Mouse (Mus musculus) adrenal gland, postnatal 4 days (tissue): ENCODE measurements at regions not wholly inside any gene's neighbourhood (a gene's known extent, or its start where the extent isn't known, plus 50 kb on each side); places are given as distances from the start of the nearest gene placed in this dataset.

Source experiments
- DNase-seq, 2 experiments: peaks; one replicate each; pipeline ENCODE4 v3.0.0; 2021 to 2022; ENCODE audit warnings: low spot score in 2 of 2, mixed read lengths in 2 of 2

DNA sequence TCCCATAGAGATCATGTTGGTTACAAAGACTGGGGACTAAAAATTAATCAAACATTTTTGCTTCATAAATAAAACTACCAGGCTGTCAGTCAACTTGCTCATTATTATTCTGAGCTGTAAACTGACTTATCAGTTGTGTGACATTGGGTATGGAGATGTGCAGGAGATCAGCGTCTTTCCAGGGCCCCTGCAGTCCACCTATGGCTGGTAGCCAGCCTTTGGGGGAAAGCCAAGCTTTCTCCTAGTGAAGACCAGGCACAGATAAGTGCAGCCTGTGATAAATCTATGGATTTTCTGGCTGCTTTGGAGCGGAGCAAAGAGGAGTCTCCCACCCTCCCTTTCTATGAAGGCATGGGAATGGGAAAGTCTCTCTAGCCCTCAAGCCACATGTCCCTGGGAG lies 172.0 kb upstream of the Glra1 start:
- no peak for DNase-seq

DNA sequence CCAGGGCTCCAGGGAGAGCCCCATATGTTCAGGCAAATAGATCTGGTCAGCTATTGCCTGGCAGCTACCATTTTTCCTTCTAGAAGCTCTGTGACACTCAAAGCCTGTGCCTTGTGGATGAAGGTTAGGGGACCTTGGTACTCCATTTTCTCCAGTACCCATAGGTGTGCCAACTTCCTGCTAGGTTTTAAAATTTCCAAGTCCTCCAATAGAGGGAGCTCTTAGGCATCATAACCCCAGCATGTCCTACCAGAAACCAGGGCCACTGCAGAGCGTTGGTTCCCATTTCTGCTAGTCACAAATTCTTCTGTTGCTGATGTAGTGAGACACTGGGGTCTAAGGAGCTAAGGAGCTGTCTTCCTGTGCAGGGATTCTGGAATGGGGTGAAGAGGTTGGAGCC lies 165.3 kb upstream of the Glra1 start:
- DNase-seq: no peak

DNA sequence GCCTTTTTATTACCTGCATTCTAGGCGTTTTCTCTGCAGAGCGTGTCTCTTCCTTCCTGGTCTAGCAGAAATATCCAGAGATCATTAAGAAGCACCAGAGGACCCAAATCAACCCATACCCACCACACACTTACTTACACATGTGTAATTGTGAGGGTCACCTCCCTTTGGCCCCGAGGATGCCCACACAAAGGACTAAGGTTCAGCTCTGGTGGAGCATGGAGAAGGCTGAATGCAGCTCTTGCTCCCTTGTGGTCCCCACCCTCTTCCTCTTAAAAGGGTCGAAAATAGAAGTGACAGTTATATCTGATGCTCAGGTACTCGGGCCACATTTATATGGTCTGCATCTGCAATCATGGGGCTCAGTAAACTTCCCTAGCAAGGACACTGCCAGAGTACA lies 164.5 kb upstream of the Glra1 start:
- no peak for DNase-seq

DNA sequence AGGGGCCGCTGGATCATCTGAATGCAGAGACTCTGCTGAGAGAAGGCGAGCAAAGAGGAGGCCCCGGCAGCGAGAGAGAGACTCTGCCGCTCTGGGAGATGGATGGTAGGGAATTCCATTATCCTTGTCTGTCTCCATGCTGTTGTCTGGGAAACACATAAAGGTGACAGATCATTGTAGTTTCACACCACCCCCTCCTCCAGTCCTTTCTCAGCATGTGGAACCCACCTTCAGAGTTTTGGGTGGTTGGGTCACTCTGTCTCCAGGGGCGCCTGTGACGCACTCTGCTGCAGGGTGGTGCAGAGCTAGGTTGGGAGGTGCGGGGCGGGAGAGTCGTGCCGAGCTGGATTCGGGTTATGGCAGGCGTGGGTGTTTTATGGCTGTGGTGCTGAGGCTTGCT lies 164.1 kb upstream of the Glra1 start:
- no peak for DNase-seq

DNA sequence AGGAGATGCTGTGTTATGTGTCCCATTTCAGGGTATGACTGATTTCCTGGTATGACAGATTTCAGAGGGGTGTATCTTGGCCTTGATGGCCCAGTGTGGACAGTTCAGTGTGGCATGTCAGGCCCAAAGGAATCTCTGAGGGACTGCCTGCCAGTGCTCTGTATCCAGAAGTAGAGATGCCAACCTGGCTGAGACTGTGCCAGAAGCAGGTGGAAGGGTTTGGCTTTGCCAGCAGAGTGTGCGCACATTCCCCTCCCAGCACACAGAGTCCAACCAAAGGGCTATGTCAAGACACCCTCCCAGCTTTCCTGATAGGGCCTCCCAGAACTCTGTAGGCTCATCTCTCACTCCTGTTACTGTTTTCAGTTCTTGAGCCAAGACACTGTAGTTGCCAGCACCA lies 156.8 kb upstream of the Glra1 start:
- DNase-seq: no peak
